Mouse (Mus musculus) lung, postnatal 25 days (tissue): ENCODE measurements around the gene Jade1.

Source experiments
- DNase-seq: peaks from one replicate; pipeline ENCODE4 v3.0.0; 2022; ENCODE audit warnings: low spot score

Jade1 gene

DNA sequence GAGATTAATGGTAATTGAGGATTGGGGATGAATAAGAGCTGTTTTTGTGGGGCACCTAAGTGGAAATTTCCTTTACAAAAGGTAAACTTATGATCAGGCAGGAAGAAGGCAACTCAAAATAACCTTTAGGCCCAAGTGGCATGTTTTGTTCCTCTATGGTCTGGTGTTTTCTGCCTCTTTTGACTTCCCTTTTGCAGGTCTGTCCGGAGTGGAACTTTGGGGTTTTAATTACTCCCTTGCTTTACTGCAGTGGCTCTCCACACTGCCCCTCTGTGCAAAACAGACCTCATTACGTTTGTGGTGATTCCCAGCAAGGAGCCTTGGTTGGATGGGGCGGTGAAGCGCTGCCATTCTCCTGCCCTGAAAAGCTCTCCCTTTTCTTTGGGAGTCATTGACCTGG lies 24.3 kb downstream of the Jade1 start:
- no peak for DNase-seq

DNA sequence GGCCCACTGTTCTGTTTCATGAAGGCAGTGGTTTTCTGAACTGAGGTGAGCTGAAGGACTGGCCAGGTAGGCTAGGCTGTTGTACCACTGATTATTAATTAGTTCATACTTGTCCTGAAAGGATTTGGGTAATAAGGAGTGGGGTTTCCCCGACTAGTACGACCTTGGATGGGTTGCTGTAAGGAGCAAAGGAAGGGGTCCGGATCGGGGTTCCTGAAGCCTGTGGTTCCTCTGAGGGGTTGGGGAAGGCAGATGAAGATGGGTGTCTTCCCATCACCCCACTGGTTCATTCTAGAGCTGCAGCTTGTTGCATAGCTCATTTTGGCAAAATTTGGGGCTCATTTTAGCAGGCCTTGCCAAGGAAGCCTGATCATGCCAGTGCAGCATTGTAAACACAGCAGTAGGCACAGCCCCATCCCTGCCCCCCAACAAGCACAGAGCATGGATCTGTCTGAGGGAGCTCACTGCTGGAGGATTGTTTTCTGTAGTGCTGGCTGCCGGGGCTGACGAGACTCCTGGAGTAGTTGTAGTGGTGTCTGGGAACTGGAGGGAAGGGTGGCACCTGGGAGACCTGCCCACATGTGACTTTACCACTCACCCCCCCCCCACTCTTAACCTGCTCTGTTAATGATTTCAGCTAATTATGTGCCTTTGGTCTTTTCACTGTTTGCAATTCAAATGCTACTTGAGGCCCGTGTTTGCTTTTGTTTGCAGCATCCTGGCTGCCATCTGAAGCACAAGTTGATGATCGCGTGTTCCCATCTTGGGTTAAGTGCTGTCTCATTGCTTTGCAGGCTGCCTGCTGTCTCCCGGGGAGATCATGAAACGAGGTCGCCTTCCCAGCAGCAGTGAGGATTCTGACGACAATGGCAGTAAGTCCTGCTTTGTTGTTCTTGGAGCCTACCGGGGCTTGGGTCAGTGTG lies 25.1 kb downstream of the Jade1 start:
- no peak for DNase-seq

GRCm38 (mm10) chr3:41581436-41581835 lies 25.9 kb downstream of the Jade1 start:
- no peak for DNase-seq

DNA sequence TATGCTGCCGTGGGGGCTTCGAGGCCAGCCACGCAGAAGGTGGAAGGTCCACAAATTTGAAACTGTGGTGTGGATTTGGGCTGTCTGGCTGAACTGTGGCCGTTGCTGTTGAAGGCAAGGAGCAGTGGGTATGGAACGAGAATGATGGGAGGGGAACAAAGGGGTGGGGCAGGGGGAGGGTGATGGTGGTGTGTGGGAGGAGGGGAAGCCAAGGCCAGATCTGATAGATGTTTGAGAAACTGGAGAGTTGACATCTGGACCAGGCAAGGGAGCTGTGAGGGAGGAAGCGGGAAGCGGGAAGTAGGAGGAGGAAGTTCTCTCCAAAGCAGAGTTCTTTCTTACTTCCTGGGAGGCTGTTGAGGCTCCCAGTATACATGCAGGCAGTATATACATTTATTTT lies 26.7 kb downstream of the Jade1 start:
- no peak for DNase-seq

DNA sequence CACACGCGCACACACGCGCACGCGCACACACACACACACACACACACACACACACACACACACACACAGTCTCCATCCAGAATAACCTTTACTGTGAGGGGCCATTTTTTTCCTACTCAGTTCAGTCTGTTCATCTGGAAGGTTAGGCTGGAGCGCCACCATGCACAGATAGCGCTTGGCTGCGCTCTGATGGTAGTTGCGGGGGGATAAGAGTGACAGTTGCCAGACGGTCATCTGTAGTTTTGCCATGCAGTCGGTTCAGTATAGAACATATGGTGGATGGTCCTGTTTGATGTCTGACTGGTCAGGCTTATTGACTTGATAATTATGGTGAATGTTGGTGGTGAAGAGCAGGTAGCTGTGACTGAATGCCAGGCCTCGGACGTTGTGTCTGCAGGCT lies 27.6 kb downstream of the Jade1 start:
- DNase-seq, result no peak

DNA sequence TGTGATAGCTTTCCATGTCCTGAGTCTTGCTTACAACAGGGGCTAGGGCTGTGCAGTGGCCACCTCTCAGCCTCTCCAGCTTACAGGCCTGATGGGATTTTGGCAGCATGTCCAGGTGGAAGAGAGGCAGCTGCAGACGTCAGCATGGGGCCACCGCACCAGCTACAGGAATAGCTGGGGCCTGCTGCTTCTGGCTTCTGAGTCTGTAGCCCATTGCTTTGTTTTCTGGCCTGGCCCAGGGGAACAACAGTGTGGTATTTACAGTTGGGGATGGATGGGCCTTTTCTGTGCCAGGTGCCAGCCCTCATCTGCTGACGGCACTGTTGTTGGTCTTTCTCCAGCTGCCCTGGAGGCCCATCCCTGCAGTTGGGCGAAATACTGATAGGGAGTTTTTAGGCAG lies 28.1 kb downstream of the Jade1 start:
- no peak for DNase-seq

GRCm38 (mm10) chr3:41585548-41585947 lies 30.0 kb downstream of the Jade1 start:
- no peak for DNase-seq

- no peak for DNase-seq
These were observed 30.8 kb downstream of the Jade1 start for GRCm38 (mm10) chr3:41586330-41586729.

DNA sequence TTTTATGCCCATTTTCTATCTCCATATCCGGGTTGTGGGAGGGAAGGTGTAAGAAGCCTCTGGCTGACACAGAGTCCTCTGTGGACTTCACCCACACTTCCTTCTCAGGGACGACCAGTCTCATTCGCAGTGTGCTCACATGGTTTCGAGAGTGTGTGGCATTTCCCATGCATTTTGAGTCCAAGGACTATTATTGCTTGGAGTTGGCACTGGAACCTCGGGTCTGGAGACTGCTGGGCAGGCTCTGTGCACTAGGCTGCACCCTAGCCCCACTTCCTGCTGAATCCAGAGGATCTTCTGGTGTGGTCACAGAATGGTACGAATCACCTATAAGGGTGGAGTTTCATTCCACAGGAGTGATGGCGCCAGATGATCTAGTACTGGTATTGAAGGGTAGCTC lies 31.4 kb downstream of the Jade1 start:
- no peak for DNase-seq

DNA sequence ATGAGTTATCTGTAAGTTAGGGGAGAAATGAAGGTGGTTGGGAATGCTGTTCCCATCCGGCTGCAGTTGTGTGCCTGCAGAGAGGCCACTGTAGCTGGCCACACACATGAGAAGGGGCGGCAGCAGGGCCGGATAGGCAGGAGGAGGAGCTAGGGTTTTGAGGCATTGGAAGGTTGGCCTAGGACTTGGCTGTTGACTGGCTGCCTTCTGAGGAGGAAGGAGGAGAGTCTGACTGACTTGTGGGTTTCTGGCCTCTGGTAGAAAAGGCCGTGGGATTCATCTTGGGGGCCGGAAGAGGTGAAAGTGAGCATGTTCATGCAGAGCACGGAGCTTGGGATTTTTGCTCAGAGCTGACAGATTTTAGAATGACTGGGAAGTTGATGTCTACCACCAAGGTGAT lies 32.1 kb downstream of the Jade1 start:
- DNase-seq, result peak; percentile 57

DNA sequence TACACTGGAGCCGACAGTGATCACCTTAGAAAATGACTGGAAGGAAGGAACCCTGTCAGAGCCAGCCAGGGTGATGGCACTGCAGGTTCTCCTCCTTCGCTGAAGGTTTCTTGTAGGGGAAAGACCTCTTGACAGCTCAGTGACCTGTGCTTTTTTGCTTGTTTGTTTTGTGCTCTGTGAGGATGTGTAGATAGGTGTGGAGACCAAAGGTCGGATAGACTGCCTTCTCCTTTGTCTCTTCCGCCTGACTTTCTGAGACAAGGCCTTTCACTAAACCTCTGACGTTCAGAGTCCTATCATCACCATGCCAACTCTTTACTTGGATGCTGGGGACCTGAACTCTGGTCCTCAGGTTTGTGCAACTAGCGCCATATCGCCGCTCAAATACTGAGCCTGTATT lies 33.0 kb downstream of the Jade1 start:
- no peak for DNase-seq

DNA sequence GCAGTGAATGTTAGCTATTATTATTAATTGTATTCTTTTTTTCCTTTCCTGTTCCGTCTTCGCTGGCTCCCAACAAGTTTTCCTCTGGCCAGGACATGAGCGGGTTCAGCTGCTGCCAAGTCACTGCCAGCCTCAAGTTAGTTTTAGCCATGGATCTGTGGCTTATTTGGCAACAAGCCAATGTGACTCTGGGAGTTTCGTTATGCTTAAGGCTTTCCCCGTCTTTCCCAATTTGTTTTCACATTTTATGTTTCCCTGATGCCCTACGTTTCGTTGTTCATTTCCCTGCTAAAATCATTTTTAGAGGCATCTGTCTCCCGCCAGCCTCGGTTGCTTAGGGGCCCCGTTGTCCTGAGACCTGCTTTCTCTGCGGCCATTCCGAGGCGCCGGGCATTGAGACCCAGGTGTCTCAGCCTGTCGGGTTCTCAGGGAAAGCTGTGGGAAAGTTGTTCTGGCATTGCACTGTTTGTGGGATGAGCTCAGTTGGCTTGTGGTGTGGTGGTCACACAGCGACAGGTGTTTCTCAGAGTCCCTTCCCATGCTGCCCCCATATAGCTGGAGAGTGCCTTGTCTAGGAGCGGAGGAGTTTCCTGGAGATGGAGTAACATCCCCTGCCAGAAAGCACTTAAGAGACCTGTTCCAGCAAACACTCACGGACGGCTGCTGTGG lies 33.8 kb downstream of the Jade1 start:
- DNase-seq, result no peak

DNA sequence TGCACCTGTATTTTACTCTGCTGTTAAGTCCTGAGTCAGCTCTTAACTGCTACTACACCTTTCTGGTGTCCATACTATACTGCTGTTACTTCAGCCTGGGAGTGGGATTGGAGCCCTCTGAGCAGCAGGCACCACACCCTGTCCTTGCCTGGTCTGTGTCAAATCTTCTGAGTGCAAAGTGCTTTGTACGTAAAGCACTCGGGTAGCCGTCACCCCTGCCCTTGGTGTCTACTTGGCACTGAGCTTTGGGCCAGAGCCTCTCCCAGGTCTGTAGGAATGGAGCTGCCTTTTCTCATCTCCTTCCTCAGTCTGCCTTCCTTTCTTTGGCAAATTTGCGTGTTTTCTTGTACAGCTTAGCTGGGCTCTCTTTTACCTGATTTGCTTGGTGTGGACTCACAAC lies 34.5 kb downstream of the Jade1 start:
- no peak for DNase-seq

DNA sequence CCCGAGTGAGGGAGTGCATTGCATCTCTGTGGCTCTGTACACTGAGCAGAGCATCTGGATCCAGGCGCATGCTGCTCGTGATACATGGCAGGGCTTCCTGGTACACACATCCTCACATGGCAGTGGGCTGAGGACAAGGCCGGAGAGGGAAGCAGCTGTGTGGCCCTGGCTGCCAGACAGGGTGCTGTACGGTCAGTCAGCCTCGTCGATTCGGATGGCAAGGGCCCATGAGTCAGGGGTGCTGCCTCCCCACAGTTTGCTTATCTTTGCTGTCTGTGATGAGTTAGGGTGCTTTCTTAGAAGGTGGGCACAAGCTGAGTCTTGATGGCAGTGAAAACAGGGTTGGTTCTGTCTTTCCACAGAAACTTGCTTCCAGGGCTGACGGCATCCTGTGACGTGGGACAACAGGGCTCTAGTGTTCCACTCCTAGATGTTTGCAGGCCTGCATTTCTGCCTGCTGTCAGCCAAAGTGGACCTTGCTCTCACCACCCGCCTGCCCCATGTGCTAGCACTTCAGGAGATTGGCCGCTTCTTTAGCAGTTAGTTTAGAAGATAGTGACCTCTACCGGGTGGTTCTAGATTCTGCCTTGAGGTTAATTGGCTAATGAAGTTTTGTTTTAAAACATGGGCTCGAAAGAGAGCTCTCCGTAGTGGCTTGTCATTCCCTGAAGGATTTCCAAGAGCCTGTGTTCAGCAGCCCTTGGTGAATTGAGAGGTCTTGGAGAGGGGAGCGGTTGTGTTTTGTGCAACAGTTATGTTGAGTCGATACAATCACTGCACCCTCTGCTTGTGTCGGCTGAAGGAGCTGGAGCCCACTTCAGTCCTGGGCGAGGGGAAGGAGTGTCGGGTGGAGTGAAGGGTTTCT lies 35.4 kb downstream of the Jade1 start:
- peak; percentile 43 for DNase-seq

GRCm38 (mm10) chr3:41591651-41592170 lies 36.2 kb downstream of the Jade1 start:
- no peak for DNase-seq

DNA sequence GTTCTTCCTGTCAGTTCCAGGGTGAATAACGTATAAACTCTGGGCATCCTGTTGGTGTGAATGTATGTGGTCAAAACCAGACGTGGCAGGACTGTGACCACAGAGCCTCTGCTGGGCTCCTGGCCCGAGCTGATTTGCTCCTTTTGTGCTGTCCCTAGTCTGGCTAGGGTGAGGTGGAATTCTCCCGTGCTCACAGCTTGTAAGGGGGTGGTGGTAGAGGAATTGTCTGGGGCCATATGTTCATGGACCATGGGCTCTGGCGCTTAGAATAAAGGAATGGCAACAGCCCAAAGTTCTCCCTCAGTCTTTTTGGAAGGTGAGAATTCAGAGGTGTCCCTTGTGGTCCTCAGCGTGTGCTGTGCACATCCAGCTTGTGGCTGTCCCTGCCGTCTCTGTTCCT lies 37.3 kb downstream of the Jade1 start:
- DNase-seq, result no peak

DNA sequence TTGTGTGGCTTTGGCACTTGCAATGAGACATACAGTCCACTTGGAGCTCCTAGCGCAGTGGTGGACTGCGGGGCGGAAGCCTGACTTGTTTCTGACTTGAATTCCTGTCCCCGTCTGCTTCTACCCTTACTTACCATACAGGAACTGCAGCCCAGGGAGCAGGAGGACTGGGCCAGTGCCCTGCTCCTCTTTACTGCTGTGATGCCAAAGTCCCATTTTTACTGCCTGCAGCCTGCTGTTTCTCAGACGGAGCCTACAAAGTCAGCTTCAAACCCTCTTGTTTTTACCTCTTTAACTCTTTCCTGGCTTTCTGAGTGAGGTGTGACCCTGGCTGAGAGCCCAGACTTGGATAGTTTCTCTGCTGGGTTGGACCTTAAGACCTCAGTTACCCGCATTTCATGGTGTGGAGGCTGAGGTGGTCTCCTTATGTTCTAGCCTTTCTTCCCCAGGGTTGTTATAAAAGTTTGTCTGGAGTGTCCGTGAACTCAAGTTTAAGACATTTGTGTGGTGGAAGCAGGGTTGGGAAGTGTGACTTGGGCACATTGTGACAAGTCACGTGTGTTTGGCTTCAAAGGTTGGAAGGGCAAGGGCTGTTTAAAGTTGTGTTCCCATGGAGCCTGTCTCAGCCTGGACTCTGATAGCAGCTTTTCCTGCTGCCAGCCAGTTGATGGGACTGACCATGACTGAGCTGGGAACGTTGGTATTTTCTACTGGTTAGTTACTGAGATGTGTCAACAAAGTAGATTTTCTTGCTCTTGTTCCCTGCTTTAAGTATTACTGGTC lies 38.8 kb downstream of the Jade1 start:
- no peak for DNase-seq

DNA sequence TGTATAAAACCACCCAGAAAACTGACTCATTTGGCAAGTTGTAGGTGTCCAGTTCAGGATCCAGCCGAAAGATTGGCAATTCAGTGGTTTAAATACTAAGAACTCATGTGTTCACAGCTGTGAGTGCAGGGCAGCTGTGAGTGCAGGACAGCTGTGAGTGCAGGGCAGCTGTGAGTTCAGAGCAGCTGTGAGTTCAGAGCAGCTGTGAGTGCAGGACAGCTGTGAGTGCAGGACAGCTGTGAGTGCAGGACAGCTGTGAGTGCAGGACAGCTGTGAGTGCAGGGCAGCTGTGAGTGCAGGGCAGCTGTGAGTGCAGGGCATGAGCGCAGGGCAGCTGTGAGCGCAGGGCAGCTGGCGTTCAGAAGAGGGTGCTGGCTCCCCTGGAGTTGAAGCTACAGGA lies 39.5 kb downstream of the Jade1 start:
- no peak for DNase-seq

DNA sequence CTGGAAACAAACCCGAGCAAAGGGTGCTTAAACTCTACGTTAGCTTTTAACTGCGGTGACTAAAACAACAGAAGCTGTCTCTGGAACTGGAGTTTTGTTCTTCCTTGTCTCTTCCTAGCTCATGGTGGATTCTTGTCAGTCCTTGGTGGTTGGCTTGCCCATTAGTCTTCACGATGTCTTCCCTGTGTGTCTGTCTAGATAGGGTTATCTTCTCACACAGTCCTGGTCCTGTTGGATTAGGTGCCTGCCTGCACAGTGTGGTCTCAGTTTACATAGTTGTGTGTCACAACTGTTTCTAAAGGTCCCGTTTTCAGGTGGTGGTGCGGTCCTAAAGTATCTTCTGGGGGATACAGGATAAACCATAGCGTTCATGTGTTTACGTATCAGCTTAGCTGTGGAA lies 41.5 kb downstream of the Jade1 start:
- DNase-seq, result no peak

DNA sequence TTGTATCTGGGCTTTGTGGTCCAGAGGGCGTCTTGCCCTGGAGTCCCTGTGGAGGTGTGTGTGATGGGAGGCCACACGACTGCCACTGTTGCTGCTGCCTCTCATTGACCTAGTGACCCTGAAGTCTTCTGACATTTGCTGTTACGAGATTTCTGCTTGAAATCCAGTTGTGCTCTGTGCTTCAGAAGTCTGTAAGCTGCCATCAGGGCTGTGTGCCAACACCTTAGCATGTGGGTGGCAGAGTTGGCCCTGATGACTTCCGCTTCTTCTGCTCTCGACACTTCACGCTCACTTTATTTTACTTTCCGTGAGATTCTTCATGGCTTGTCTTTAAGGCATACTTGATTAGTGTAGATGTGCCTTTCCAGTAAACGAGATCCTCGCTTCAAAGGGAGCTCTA lies 42.9 kb downstream of the Jade1 start:
- DNase-seq, result no peak

GRCm38 (mm10) chr3:41599226-41599625 lies 43.7 kb downstream of the Jade1 start:
- DNase-seq, result no peak
